Mouse (Mus musculus) hindlimb bud, embryonic 11.5 days (tissue): ENCODE measurements at regions not wholly inside any gene's neighbourhood (a gene's known extent, or its start where the extent isn't known, plus 50 kb on each side); places are given as distances from the start of the nearest gene placed in this dataset.

Source experiments
- DNase-seq: peaks from one replicate; pipeline ENCODE4 v3.0.0-alpha.2; 2012; ENCODE audit warnings: low read depth, low spot score; ENCODE audit errors: extremely low spot score

DNA sequence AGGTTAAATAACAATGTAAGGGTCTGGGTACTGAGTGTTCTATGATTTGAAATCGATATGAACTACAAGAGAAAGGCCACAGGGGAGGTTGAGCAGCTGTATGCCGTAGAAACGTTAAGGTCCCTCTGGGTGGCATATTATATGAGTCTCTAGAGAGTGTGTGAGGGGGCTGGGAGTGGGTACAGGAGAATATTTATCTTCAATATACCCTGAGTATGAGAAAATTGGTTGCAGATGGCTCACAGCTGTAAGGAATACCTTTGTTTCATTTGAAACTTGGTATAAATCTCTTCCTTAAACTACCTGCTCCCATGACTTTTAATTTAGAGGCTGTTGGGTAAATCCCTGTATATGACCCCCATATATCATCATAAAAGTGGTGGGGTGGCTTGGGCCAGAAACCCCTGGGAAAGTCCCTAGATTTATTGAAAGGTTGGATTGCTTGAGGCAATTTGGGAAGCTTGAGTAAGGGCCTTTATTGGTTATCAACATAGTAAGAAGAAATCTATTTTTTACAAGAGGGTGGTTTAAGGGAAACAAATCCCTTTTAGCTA is 128.7 kb upstream of the Prkg2 start:
- peak; percentile 91 for DNase-seq

DNA sequence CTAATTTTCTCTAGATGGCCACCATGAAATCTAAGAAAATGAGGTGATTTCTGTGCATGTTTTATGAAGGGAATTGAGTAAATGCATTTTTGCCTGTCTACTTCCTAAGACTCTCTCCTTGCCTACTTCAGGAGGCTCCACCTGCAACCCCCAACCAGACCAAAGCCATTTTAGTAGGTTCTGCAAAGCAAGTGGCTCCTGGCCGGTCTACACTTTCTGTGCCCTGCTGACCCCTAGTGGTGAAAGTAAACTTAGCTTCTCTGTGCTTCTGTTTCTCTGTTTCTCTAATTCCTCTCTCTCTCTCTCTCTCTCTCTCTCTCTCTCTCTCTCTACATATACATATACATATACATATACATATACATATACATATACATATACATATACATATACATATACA is 120.8 kb upstream of the Prkg2 start:
- DNase-seq: no peak

DNA sequence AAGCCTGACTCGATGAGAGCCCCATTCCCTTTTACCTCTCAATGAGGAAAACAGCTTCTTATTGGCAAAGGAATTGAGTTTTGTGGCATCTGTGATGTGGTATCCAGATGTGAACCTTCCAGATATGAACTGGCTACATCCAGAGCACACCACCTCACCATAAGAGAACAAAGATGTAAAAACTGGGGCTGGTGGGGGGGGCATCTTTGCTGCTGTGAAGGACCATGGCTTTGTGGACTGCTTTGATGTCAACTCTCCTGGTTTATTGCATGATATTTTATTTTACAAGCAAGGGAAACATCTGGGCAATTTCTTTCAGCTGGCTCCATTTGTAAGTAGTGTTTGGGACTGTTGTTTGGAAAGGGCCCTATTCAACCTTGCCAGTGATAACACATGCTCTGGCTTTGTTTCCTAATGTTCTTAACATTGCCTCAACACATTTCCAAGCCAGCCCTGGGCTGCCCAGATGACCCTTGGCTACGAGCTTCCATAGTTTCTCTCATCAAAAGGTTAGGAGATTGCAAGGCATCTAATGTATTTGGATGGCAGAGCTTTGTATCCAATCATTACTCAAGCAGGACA is 116.2 kb upstream of the Prkg2 start:
- DNase-seq: no peak

DNA sequence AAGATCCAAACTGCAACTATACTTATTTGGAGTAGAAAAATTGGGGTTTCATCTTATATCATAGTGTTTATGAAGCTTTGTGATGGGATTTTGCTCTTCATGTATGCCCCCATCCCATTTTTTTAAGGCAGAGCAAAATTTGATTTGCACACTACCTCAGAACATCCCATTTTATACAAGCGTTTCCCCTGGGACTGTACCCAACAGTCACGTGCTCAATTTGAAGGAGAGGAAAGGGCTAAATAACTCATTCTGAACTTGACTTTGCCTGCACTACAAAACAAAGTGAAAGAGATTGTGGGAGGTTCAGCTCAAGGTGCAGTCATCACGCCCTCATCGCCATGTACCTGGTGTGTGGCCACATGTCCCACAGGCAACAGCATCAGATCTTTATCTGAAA is 115.1 kb upstream of the Prkg2 start:
- DNase-seq: no peak

GRCm38 (mm10) chr5:99149904-99150303 is 112.8 kb upstream of the Prkg2 start:
- DNase-seq: no peak

DNA sequence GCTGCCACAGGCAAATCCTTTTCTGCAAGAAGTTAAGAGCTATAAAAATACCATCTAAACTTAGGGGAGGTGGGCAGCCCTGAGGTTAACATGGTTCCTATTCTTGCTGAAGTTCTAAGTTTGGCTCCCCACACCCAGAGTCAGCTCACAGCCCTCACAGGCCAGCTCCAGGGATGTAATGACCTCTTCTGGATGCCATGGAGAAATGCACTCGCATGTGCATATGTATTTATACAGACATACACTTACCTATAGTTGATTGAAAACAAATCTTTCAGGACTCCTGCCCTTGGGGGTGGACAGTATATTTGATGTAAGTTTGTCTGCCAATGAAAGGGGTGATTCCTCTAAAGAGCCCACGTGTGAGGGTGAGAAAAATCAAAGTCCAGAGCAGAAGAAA is 95.5 kb upstream of the Prkg2 start:
- DNase-seq: no peak

DNA sequence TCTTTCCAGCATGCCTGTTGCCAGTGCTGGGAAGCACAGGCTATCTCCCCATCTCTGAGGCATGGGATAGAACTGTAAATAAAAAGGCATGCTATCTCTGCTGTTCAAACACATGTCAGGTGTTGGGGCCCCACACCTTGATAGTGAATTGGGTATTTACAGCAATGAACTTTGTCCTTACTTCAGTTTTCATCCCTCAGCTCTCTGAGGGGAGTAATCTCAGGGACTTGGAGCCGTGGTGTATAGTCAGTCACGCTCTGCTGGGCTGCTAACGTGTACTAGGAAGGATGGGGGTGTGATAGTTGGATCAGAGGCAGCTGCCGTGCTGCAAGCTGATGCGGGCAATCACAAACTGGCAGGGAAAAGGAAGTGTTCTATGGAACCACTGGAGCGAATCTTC is 91.5 kb upstream of the Prkg2 start:
- DNase-seq: no peak

GRCm38 (mm10) chr5:99125418-99125817 is 88.3 kb upstream of the Prkg2 start:
- DNase-seq: no peak

GRCm38 (mm10) chr5:99111755-99112154 is 74.6 kb upstream of the Prkg2 start:
- DNase-seq: no peak

DNA sequence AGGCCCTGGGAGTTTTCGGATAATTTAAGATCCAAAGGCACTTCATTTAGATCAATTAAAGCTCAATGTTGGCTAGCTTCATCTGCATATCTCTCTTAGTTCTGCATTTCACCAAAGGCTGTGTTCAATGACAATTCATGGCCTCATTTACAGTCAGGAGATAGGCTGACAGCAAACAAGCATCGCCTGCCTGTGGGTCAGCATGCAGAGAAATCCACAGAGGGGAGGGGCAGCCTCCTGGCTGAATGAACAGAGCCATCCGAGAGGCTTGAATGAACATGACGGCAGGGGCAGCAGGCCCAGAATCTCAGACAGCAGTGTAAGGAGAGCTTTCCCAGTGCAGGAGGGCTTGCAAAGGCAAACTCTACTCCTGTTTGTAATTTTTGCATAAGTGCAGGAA is 74.1 kb upstream of the Prkg2 start:
- DNase-seq: no peak

- no peak for DNase-seq
Measured at GRCm38 (mm10) chr5:99099727-99100116, 62.6 kb upstream of the Prkg2 start.

DNA sequence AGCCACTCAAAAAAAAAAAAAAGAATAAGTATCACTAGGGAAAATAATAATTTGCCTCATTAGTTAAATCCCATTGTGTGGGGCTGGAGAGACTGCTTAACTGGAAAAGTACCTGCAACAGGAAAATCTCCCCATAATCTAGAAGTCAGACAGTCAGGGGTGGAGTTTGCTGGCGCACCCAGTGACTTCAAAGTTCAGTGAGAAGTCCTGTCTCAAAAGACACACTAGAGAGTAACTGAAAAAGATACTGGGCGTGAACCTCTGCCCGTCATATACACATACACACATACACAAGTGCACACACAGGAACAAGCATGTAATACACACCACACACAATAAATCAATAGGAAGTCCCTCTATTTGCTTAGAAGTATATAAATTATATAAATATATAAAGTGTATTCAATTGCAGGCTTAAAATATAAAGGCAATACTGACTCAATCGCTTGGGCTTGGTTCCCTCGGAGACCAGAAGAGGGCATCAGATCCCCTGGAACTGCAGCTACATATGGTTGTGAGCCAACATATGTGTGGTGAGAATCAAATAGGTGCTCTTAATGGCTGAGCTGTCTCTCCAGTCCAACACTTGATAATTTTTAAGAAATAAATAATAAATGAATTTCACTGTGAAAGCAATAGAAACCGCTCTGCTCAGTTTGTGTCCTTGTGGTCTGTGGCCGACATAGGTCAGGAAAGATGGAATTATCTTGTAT is 62.0 kb upstream of the Prkg2 start:
- no peak for DNase-seq
